Mouse (Mus musculus) ovary, postnatal 36 days (tissue): Measurements from ENCODE around the gene Suox.
"Not testable (repeated sequence)": the region's sequence is repeated elsewhere in the genome, so short reads cannot be mapped to it uniquely, and the experiment has no call there.

Experiments
- DNase-seq: peaks from one replicate; pipeline ENCODE4 v3.0.0; 2022; ENCODE audit warnings: low spot score, mixed read lengths

The Suox gene

DNA sequence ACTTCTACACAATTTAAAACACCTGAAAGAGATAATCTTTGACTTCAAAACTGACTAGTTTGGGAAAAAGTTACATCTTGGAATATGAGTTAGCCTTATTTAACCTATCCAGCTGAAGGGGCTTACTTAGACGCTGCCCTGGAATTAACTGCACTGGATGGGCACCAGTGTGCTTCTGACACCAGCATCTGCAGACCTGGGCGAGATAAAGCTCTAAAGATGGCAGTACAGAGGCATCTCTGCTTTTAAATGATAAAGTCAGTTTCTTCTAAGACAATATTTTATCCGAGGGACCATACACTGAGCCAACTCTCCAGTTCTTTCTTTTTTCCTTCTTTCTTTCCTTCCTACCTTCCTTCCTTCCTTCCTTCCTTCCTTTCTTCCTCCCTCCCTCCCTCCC is 9.1 kb downstream of the Suox start:
- DNase-seq, result no peak

DNA sequence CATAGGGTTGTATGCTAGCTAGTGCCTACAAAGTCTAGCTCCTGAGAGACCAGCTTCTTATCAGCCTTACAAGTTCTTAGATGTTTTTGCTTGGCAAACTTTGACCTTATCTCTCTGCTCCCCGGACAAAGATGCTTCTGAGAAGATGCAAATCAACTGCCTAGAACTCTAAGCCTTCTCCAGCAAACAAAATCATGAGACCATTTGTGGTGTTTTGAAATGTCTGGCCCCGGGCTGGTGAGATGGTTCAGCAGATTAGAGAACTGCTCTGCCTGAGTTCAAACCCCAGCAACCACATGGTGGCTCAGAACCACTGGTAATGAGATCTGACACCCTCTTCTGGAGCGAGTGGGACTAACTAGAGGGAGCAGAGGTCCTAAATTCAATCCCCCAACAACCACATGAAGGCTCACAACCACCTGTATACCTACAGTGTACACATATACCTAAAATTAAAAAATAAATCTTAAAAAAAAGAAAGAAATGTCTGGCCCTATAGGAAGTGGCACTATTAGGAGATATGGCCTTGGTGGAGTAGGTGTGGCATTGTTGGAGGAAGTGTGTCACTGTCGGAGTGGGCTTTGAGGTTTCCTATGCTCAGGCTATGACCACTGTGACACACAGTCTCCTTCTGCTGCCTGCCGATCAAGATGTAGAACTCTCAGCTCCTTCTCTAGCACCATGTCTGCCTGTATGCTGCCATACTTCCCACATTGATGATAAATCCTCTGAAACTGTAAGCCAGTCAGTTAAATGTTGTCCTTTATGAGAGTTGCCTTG is 10.2 kb downstream of the Suox start:
- no peak for DNase-seq

DNA sequence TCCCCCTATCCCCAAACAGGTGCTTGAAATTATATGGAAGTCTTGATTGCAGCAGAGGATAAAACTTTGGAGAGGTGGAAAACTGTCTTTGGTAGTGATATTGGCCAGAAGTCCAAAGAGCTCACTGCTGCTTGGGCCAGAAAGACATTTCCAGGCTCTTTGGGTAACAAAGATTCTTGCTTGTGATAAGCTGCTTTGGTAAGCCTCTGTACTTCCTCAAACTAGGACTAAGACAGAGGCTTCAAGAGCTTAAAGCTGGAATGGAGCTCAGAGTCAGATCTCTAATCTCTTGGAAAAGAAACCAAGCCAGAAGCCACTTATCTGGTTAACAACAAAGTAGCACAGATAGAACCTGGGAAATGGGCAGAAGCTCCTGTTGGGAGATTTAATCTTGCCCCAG is 11.4 kb downstream of the Suox start:
- no peak for DNase-seq

DNA sequence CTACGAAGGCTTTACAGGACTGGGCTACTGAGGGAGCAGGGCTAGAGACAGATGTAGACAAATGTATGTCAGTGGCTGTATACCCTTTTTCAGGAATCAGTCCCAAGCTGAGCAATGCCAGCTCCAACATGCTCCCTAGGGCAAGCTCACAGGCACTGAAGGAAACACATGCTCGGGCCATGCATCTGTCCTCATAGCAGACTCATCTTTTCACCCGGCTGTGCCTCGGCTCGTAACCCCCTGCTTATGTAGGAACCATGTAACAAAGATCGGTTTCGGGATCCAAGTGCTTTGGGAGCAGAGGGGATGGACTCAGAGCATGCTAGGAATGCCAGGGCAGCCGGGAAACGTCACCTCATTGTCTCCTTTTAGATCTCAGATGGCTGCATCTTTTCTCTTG is 14.4 kb downstream of the Suox start:
- DNase-seq, result no peak

DNA sequence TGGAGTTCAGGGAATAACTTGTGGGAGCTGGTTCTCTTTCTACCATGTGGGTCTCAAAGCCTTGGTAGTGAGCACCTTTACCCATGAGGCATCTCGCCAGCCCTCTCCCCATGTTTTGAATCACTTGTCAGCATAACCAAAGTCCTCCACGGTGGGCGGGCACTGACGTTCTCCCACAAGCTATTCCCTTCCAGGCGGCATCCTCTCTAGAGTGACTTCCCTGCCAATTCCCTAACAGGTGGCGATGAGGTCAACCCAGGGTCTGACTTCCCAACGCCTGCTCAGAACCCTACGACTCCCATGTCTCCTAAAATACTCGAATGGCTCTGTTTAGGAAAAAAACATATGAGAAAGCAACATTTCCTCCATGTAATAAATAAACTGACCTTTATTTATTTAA is 16.0 kb downstream of the Suox start:
- no peak for DNase-seq

DNA sequence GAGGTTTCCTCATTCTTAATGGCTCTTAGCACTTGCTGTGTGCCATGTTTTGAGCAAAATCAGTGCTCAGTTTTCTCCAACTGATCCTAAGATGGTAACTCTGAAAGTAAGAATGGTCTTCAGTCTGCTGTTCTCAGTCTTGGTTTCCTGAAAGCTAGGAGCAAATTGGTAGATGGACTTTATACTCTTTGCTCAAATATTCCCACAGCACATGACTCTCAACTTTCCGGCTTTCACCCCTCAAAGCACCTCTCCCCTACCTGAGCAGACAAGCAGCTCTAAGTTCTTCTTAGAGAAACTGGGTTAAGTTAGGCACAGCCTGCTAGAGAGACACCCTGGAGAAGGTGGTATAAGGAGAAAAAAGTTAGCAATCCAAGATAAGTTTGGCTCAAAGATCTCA is 17.1 kb downstream of the Suox start:
- DNase-seq, result no peak

DNA sequence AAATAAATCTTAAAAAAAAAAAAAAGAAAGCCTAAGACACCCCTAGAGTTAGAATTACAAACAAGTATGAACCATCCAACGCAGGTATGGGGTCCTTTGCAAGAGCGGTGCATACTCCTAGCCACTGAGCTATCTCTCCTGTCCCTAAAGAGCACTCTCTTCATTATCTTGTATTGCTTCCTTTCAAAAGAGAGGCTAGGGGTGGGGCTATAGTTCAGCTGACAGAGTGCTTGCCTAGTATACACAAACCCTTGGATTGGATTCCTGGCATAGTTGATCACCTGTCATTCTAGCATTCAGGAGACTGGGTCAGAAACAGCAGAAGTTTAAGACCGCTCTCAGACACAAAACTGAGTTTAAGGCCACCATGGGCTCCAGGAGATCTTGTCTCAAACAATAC is 18.6 kb downstream of the Suox start:
- DNase-seq, result no peak

DNA sequence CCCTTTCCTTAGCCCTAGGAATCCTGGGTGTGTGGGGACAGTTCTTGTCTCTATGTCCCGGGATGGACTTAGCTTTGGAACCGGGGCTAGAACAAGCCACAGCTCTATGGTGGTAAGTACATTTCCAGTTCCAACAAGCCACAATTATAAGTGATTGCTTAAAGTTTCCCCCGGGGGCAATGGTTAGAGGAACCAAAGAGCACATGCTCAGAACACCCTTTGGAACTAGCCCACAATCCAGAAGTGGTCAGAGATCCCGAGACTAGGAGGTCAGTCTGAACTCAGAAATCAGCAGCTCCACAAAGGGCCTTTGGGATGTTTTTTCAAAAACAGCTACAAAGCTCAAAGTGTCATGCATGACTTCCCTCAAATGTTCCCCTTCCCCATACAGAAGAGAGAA is 20.0 kb downstream of the Suox start:
- DNase-seq, result no peak

DNA sequence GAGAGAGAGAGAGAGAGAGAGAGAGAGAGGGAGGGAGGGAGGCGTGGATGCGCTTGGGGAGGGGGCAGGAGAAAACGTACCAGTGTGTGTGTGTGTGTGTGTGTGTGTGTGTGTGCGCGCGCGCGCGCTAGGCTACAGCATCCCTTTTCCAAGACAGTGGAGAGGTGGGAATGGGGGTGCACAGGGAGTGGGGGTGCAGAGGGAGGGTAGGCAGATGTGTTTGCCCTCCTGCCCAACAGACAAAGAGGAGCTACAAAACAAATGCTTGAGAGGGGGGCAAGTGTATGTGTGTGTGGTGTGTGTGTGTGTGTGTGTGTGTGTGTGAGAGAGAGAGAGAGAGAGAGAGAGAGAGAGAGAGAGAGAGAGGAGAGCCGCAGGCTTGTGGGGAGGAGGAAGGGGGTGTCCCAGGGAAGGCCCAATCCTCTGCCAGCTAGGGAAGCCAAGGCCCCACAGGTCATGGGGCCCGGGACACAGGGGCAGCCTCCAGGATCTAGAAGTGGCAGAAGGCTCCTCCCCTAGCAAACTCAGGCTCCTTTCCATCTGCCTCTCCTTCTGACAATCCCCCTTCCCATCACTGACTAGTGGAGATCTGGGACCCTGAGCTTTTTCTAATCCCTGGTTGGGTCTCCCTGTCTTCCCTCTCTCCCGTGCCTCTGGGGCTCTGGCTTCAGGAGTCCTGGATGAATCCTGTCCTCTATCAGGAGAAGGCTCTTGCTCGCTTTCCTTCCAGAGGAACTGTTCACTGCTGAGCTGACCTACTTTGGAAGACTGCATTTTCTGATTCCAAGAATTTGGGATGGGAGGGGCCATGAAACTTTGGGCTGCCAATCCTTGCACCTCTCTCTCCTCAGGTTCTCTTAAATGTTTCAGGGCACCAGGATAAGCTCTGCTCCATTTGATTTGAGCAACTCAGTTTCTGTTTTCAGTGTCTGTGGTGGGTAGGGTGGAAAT is 27.5 kb downstream of the Suox start:
- no peak for DNase-seq

DNA sequence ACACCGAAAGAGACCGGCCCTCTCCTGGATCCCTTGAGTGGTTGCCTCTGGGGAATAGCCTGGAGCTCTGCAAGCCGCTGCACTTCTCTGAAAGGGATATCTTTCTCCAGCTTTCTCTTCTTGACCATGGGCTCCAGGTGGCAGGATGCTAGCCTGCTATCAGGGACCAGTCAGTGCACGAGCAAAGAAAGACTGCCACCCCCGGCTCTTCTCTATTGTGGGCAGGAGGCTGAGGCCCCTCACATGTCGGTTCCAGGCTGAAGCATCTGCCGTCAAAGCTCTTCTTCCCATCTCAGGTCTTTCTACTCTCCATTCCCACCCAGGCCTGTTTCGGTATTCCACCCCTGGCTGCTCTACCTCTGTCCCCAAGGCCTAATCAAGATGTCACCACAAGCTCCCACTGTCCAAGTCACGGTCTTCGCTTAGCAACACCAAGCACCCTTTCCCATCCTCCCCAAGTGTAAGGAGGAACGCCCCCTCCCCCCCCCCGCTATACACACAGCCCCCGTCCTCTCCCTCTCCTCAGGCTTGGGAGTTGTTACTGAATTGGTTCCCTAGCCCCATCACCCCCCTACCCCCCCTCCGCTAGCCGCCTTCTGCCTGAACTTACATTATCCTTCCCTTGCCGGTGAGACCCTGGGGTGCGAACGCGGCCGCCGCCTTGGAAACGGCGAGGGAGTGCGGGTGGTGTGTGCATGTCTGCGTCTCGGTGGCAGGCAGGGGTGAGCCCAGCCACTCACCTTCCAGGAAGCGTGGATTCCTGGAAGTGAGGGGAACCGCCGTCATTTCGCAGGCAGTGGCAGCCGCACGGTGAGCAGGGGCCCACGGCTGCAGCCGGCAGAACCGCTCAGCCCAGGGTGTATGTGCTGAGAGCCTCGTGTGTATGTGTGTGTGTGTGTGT is 28.5 kb downstream of the Suox start, which contains the start of gene Ikzf4:
Ikzf4 (minus strand) TSS at position 881 of the 901 bp plus-strand sequence.
- peak; percentile 41 for DNase-seq

DNA sequence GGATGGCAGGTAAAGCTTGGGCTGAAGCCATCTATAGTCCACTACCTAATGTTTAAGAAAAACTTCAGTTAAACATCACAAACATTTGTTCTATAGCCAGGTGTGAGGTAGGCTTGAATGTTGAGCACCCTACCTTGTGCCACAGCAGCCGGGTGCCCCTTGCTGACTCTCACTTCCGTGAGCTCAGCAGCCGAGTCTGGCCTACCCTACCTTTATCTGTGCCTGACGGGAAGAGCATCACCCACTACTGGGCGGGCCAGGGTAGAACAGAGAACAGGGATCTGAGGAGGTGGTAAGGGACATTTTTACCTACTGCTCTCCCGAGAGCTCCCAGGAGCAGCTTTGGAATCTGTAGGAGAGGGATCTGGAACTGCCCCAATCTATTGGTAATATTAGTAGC is 31.1 kb downstream of the Suox start:
- DNase-seq, result no peak

DNA sequence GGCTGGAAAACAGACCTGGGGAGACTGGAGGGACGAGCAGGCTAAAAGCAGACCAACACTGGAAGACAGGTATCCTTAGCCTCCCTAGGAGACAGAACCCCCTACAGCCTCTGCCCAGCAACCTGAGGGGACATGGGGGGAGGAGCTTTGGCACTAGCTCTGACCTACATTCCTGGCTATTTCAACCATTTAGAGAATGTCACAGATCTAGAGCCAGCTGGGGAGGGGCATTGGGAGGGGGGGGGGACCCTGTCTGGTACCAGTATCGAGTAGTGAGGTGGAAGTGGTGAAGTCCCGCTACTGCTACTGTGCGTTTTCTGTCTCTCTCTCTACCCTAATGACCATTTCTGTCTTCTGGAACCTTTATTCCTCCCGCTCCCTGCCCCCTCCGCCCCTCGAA is 32.0 kb downstream of the Suox start:
- no peak for DNase-seq

DNA sequence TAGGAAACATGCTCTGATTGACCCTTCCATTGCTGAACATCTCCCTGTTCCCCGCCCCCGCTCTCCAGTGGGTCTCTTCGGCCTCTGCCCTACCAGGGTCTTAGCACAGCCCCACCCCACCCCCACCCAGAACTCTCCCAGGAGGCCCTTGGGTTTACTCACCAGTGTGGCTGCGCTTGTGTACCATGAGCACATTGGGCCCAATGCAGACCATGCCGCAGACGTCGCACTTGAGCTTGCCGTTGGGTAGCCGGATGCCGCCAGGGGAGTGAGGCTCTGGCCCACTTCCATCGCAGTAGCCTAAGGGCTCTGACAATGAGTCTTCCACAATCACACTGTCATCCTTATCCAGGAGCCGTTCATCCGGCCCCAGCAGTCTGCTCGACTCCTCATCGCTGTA is 33.0 kb downstream of the Suox start:
- DNase-seq, result no peak

DNA sequence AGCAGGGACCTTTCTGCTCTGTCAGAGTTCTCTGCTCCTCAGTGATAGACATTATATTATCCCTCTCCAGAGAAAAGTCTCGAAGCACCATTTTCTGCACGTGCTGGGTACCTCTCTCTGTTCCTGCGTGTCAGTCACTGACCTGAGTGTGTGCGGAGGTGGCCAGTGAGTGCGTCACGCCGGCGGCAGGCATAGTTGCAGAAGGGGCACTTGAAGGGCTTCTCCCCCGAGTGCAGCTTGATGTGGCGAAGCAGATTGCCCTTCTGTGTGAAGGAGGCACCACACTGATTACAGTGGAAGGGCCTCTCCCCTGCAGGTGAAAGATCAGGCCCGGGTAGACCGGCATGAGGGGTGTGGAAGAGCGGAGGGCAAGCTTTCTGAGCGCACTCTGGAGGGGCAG is 33.9 kb downstream of the Suox start:
- DNase-seq, result no peak

DNA sequence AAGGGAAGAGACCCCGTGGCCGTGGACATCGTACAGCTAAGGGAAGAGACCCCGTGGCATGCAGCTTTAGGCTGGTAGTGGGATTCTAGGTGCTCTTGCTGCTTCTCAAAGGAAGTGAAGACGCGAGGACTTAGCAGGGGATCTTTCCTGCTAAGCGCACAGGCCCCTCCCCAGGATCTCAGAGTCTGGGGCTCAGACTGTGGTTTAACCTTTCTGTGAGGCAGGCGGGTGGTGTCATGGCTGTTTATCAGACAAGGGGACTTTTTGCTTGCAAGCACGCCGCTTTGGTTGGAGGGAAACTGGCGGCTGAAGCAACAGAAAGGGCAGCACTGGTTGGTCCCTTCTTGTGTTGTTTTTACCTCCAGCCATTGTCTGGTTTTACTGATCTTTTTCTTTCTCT is 36.9 kb downstream of the Suox start:
- no peak for DNase-seq

DNA sequence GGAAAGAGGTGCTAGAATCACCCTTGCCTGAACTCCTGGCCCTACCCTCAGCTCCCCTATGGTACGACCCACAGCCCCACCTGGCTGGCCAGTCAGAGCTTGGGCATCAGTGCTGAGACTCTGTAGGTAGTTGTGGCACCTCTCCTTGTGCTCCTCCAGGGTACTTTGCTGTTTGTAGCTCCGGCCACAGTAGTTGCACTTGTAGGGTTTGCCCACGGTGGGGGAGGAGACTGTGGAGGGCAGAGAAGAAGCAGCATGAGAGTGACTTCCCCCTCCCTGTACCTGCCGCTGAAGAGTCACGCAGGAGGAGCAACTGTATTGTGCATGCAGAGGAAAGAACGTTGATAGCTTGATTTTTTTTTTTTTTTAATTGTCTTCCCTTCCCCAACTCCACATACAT is 37.3 kb downstream of the Suox start:
- DNase-seq, result no peak

DNA sequence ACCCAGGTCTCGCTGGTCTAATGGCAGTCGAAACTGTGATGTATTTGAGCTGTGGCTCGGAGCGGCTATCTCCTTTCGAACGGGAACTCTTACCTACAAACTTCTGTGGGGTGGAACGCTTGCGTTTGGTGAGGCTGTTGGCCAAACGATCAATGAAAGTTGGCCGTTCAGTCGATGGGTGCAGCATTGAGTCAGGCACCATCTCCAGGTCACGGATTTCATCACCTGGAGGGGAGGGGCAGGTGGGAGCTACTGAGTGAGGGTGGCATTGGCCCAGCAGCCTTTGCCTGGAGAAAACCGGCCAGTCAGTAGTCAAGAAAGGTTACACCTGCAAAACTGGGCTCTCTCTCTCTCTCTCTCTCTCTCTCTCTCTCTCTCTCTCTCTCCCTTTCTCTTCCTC is 38.2 kb downstream of the Suox start:
- no peak for DNase-seq

DNA sequence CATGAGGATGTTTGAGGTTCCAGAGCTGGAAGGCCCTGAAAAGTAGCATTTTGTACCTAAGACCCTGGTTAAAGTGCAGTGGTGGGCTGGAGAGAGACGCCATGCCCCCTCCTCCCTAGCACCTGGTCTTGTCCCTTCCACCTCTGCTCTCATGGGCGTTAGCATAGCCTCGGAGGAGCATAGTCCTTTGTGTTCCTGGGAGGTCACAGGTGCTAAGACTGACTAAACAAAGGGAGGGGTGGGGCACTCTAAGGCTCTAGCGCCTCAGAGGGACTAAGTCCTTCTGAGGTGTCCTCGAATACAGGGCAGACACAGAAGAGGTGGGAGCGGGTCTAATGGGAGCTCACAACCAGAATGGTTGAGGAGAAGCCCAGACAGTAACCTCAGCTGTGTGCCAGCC is 42.3 kb downstream of the Suox start:
- DNase-seq, result no peak

DNA sequence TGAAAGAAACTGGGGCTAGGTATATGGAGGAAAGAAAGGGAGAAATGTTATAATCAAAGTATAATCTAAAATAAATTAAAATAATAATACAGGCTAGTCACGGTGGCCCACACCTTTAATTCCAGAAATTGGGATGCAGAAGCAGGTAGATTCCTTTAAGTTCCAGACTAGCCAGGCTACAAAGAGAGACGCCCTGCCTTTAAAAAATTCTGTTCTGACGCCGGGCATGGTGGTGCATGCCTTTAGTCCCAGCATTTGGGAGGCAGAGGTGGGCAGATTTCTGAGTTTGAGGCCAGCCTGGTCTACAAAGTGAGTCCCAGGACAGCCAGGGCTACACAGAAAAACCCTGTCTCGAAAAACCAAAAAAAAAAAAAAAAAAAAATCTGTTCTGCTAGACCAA is 43.6 kb downstream of the Suox start:
- not testable (repeated sequence) for DNase-seq

DNA sequence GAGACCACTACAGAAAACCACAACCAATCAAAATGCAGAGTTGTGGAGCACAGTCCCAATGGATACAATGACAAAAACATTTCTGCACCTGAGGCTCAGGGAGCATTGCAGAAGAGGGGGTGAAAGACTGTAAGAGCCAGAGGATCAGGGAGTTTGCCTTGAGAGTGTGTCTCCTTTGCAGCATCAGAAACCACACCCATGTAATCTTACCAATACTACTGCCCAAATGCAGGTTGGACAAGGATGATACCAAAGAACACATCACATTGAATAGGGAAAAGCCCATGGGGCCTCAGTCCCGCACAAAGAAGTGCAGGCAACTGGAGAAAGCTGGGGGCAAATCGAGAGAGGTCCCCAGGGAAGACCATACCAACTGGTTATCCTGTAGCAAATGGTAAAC is 44.1 kb downstream of the Suox start:
- DNase-seq, result no peak

DNA sequence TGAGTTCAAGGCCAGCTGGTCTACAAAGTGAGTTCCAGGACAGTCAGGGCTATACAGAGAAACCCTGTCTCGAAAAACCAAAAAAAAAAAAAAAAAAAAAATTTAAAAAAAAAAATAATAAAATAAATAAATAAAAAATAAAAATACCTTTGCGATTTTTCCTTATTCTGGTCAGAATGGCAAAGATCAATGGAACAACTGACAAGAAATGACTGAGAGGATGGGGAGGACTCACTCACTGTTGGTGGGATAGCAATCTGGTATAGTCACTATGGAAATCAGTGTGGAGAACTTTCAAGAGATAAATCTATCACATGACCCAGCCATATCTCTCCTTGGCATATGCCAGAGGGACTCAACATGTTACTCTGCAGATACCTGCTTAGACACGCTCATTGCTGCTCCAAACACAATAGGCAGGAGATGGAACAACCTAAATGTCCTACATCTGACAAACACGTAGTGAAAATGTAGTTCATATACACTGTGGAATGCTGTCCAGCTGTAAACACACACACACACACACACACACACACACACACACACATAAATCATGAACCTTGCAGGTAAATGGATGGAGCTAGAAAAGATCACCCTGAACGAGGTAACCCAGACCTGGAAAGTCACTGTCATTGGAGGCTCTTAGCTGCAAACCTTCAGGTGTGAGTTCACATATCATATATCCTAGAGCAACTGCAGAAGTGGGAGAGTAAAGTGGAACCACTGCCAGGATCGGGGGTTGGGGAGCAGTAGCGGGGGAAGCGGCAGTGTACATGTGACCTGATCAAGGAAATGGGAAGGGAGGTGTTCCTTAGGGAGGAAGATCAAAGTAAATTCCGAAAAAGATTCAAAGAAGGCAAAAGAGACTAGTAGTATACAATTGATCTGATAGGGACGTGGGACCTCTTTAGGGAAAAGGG is 46.2 kb downstream of the Suox start:
- no peak for DNase-seq
